Mouse (Mus musculus): Measurements from ENCODE around the gene Dnajc17.

Dnajc17 gene

DNA sequence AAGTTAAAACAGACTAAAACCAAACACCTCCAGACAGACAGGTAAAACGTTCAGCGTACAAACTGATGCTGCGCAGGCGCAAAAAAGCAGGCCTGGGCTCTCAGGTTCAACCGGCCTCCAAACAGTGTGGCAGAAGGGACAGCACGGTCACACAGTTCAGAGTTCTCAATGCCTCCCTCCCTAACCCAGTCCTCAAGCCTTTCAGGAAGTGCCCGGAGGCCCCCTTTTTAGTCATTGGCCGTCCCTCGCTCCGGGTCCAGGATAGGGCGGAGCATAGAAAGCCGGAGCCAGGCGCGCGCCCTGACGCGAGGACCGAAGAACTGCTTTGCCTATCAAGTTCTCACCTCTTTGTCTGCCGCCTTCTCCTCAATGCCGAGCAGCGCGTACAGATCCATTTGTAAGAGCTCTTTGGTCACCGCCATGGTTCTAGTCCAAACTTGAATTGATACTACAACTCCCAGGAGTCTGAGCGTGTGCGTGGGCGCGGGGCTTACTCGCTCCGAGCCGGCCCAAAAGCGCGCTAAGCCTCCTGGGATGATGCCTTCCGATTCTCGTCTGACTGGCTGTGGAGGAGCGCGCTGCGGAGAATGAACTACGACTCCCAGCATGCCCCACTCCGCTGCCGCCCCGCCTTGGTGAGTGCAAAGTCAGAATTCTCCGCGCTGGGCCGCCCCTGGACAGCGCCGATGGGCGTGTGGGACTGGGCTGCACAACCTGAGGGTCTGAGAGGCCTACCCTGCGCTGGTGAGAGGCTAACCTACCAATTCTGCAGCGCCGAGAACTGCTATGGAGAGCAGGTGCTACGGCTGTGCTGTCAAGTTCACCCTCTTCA lies at the start of gene Dnajc17, which contains the start of gene Zfyve19:
Gene Dnajc17 (minus strand): TSS at position 452 of the 832 bp plus-strand sequence.
Gene Zfyve19 (plus strand): TSS at position 274 of the 832 bp plus-strand sequence.
- peak; percentile 99 for DNase-seq (ENCODE audit: low spot score in 2 of 2)

DNA sequence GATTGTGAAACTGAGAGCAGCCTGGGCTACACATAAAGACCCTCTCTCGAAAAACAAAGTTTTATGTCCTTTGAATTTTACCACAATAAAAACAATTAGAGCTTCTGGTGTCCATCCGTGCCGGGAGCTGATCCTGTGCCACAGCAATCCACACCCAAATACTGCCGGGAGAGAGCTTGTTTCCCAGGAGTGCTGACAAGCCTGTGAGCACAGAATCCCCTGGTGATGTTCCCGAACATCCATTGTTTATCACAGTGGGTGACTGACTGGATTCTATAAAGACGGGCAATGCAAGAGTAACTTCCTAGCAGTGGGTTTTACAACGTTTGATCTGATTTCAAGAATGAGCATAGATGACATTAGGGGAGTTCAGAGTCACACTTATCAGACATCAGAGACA lies 46.4 kb upstream of the Dnajc17 start:
- DNase-seq (ENCODE audit: low spot score in 2 of 2): no peak

- peak; percentile 56 to 84 for DNase-seq (ENCODE audit: low spot score in 2 of 2)
These were observed 42.4 kb upstream of the Dnajc17 start for GRCm38 (mm10) chr2:119250826-119251478.

DNA sequence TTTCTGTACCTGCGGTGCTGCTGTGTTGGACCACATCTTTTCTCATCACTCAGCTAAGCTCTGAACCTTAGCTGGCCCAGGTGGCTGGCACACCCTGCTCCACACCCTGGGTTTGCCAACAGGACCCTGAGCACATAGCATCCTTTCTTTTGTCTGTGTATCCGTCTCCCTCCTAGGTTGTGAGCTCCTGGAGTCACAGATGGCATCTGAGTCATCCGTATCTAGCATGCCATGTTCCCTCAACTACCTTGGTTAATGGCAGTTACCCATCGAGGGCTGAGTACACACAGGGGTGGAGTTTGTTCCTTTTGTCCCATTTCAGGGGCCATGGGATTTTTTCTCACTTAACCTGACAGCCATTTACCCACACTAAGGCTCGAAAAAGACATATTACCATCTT lies 41.8 kb upstream of the Dnajc17 start:
- no peak for DNase-seq (ENCODE audit: low spot score in 2 of 2)

DNA sequence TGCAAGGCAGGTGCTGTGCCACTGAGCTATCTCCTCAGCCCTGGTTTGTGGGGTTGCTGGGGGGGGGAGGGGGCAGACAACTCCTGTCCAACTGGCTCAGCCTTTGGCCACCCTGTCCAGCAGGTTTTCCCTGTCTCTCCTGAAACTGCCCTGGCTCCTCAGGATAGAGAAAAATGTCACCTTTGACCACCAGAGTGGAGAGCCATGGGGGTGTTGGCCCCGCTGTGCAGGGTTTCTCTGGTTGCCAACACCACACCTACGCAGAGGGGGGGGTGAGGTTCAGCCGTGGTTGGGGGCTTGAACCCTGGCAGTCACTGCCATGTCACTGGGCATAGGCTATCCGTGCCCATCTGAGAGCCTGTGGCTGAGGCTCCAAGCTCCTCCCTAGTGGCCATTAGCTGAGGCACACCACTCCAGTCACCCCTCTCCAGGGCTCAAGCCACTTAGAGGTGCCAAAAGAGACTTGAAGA lies 41.0 kb upstream of the Dnajc17 start:
- no peak for DNase-seq (ENCODE audit: low spot score in 2 of 2)

- DNase-seq (ENCODE audit: low spot score in 2 of 2): no peak
These were observed 39.3 kb upstream of the Dnajc17 start for GRCm38 (mm10) chr2:119247904-119248303.

DNA sequence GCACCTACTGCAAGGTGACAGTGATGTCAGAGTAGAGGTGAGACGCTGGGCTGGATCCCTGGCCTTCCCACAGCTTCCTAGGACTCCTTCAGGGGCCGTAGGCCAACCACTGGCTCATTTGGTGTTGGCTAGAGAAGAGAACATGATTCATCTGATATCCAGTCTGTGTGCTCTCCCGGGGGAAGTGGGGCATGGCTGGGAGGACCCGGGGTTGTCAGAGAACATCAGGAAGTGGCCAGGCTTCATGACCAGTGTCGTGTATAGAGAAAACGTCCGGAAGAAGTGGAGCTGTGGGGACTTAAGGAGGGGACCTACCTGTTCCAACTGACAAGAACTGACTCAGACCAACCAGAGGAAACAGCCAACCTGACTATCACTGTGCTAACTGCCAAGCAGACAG lies 36.7 kb upstream of the Dnajc17 start:
- DNase-seq (ENCODE audit: low spot score in 2 of 2): no peak

DNA sequence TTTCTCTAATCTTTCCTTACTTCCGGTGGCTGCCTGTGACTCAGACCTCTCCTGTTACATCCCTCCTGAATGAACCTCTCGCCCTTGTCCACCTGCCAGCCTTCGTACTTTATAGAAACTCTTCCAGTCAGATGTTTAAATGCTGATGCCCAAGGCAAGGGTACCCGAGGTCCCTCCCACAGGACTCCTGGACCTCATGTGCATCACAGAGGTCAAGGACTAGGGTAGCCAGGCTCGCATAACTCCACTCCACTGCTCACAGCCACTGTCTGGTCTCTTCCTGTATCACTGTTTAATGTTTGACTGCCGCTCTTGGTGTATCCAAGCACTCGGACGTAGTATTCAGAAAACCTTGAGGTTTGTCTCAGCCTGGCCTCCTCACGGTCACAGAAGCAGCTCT lies 34.0 kb upstream of the Dnajc17 start:
- DNase-seq (ENCODE audit: low spot score in 2 of 2): no peak

GRCm38 (mm10) chr2:119240819-119241186 lies 32.2 kb upstream of the Dnajc17 start:
- DNase-seq (ENCODE audit: low spot score in 2 of 2): no peak

- no peak for DNase-seq (ENCODE audit: low spot score in 2 of 2)
These were observed 31.7 kb upstream of the Dnajc17 start for GRCm38 (mm10) chr2:119240075-119240818.

GRCm38 (mm10) chr2:119238671-119239070 lies 30.1 kb upstream of the Dnajc17 start:
- no peak for DNase-seq (ENCODE audit: low spot score in 2 of 2)

- DNase-seq (ENCODE audit: low spot score in 2 of 2): peak in 1 of 2 experiments; percentile 35
These were observed 29.3 kb upstream of the Dnajc17 start for GRCm38 (mm10) chr2:119237871-119238220.

GRCm38 (mm10) chr2:119237210-119237870 lies 28.7 kb upstream of the Dnajc17 start, which contains the start of gene Spint1:
Spint1 (plus strand) TSS chr2:119237362.
- DNase-seq (ENCODE audit: low spot score in 2 of 2): no peak

GRCm38 (mm10) chr2:119236682-119237209 lies 28.2 kb upstream of the Dnajc17 start:
- no peak for DNase-seq (ENCODE audit: low spot score in 2 of 2)

- DNase-seq (ENCODE audit: low spot score in 2 of 2): no peak
These were observed 21.4 kb upstream of the Dnajc17 start, which contains the start of gene Ppp1r14d for GRCm38 (mm10) chr2:119229775-119230704. Ppp1r14d (minus strand) TSS chr2:119229906.

DNA sequence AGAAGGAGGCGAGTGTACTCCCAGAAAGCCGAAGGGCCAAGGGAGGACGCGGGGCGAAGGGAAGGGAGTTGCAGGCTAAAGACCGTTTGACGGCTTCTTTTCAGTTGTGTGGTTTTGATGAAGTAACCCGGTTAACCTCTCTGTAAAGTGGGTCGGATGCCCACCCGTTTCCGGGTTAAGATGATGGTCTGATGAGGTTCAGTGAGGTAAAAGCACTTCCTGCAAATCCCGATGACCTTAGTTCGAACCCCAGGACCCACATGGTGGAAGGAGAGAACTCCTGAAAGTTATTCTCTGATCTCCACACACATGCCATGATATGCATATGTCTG lies 547 bp upstream of the Dnajc17 start:
- no peak for DNase-seq (ENCODE audit: low spot score in 2 of 2)

DNA sequence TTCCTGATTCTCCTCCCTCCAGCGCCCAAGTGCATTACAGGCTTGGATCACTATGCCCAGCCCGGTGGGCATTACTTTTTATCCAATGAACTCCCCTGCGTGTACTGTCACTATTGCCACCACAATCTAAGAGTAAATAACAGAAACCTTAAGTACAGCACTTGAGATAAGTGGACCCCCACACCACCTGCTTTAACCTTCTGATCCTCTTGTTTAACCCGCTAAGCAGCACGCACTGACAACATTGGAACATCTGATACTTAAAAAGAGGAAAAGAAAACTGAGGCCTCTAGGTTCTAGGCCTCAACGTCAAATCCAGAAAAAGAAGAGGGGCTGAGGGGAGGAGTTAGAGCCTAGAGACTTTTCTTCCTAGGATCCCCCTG lies 643 bp downstream of the Dnajc17 start:
- DNase-seq (ENCODE audit: low spot score in 2 of 2): no peak

GRCm38 (mm10) chr2:119203871-119204460 lies 4.6 kb downstream of the Dnajc17 start:
- no peak for DNase-seq (ENCODE audit: low spot score in 2 of 2)

DNA sequence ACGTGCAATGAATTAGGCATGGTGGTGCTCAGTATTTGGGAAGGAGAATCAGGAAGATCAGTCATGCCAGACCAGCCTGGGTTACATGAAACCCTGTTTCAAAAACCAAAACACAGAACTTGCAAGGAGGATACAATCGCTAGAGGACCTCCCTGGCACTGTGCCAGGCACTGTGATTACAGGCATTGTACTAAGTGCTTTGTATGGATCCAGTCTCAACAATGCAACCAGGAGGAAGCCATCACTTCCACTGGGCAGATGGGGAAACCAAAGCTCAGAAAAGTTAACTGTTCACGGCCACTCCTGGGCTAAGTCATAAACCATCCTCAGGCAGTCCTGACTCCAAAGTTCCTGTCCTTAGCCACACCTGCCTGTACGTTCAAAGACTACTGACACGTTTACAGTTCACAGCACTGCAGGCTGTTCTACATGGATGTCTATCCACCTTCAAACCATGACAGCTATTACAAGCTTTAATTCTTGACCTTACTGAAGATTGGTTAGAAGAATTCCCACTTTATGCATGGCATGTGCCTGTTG lies 5.6 kb downstream of the Dnajc17 start:
- peak in 1 of 2 experiments; percentile 45 for DNase-seq (ENCODE audit: low spot score in 2 of 2)

DNA sequence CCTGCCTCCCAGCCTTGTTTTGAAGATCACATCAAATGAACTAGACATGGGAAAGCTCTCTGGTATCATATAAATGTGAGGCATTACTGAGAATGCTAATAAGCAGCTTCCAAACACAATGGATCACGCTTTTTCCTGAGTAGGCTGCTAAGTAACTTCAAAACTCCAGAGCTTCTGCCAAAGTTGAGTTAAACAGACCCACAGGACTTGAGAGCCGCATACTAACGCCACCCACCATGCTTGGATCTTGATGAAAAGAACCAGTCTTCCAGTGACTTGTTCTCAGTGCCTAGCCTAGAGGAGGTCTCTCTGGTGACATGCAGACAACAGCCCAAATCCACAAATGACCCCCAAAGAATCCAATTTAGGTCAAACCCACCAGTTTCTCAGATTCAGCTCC lies 9.7 kb downstream of the Dnajc17 start:
- DNase-seq (ENCODE audit: low spot score in 2 of 2): no peak
